Mouse (Mus musculus) G1E (cell line): ENCODE measurements at regions not wholly inside any gene's neighbourhood (a gene's known extent, or its start where the extent isn't known, plus 50 kb on each side); places are given as distances from the start of the nearest gene placed in this dataset.

Source experiments
- CTCF ChIP-seq: IDR thresholded peaks from 2 replicates; pipeline ENCODE4 v1.5.1; 2012; ENCODE audit warnings: low read depth, low read length, inconsistent platforms, mixed read lengths
- GATA1 ChIP-seq: IDR thresholded peaks from 2 replicates; pipeline ENCODE4 v1.6.1; 2012; ENCODE audit warnings: borderline replicate concordance, low read length, inconsistent platforms, mixed read lengths

GRCm38 (mm10) chr19:54110080-54110479 is 66.1 kb downstream of the Adra2a start:
- TF ChIP-seq CTCF (no peak), GATA1 (no peak)
